Mouse (Mus musculus) stomach, postnatal 0 days (tissue): ENCODE data around the gene 6330409D20Rik.

Experiments
- CTCF ChIP-seq: IDR thresholded peaks from 2 replicates; pipeline ENCODE4 v1.5.1; 2016; ENCODE audit warnings: antibody characterized with exemption, low read depth, mild to moderate bottlenecking, moderate library complexity
- EP300 ChIP-seq: optimal IDR thresholded peaks from 2 replicates; pipeline ENCODE3; 2016; ENCODE audit warnings: antibody characterized with exemption

GRCm38 (mm10) chr2:32744272-32744982, 3.6 kb upstream of the 6330409D20Rik start:
- no peak for TF ChIP-seq CTCF
- TF ChIP-seq EP300, result no peak
